Mouse (Mus musculus) liver, adult 2 months (tissue): ENCODE results near the gene Cdk8. TPM values are rescaled to one million over a fixed set of nuclear protein-coding genes. Genes with fewer than 3 reads are reported as not detected.

Experiments used
- DNase-seq: peaks from one replicate; pipeline ENCODE4 v3.0.0-alpha.2; 2011; ENCODE audit warnings: low read depth, low spot score; ENCODE audit errors: extremely low read depth
- H3K27ac ChIP-seq: fragments of 200-500 bp; replicated peaks from 2 replicates; pipeline ENCODE4 v1.5.1; 2012; ENCODE audit warnings: low read depth, mild to moderate bottlenecking, control low read depth, inconsistent platforms, low read length; ENCODE audit not compliant: insufficient read depth
- H3K27me3 ChIP-seq: fragments of 200-500 bp; 2 replicates; pipeline ENCODE4 v1.6.1; 2012; ENCODE audit warnings: mild to moderate bottlenecking, moderate library complexity, low read length, inconsistent platforms; ENCODE audit not compliant: control insufficient read depth, insufficient read depth
- H3K36me3 ChIP-seq: fragments of 200-500 bp; 2 replicates; pipeline ENCODE4 v1.6.1; 2012; ENCODE audit warnings: low read length, inconsistent platforms; ENCODE audit not compliant: control insufficient read depth, insufficient read depth
- H3K4me1 ChIP-seq: fragments of 200-500 bp; 2 replicates; pipeline ENCODE4 v1.6.1; 2011; ENCODE audit warnings: low read length; ENCODE audit not compliant: control insufficient read depth, insufficient read depth
- H3K4me3 ChIP-seq: fragments of 200-500 bp; 2 replicates; pipeline ENCODE4 v1.5.1; 2011; ENCODE audit warnings: low read depth, mild to moderate bottlenecking, control low read depth, low read length, moderate library complexity; ENCODE audit not compliant: insufficient read depth
- H3K79me2 ChIP-seq: fragments of 200-500 bp; 2 replicates; pipeline ENCODE4 v1.6.1; 2012; ENCODE audit warnings: inconsistent platforms, mild to moderate bottlenecking, low read length, moderate library complexity; ENCODE audit not compliant: control insufficient read depth, insufficient read depth
- H3K9ac ChIP-seq: fragments of 200-500 bp; 2 replicates; pipeline ENCODE4 v1.6.1; 2012; ENCODE audit warnings: low read depth, mild to moderate bottlenecking, control low read depth, inconsistent platforms, low read length
- CTCF ChIP-seq: fragments of 200-500 bp; IDR thresholded peaks from 2 replicates; pipeline ENCODE4 v1.5.1; 2011; ENCODE audit warnings: low read depth, low read length, control low read depth
- POLR2A ChIP-seq: fragments of 200-500 bp; IDR thresholded peaks from 2 replicates; pipeline ENCODE4 v1.6.1; 2011; ENCODE audit warnings: low read length, control low read depth; ENCODE audit not compliant: insufficient read depth; ENCODE audit errors: extremely low read depth
- WGBS: fragments of 180-500 bp; shearing (Covaris S2); methylation state at CpG from one replicate; pipeline ENCODE4 v1.1.7; 2018; 5-methylcytosine and 5-hydroxymethylcytosine counted together
- polyA plus RNA-seq: library from polyadenylated mRNA; depleted of rRNA; stranded (reverse); fragments of >200 nt; gene quantifications from 2 replicates; pipeline ENCODE4 v1.2.3, GENCODE M21; 2012
- total RNA-seq: library from RNA; depleted of rRNA; stranded (reverse); fragments of >200 nt; gene quantifications from 2 replicates; pipeline ENCODE4 v1.2.3, GENCODE M21; 2014

The Cdk8 gene
- total and polyA plus RNA-seq, 2 experiments = 25.2 to 27.8 TPM

GRCm38 (mm10) chr5:146190501-146191269, 40.3 kb upstream of the Cdk8 start:
- Histone ChIP-seq H3K4me1 (peaks cover 5% of the 10 kb centered on the region; the same call in 1 of the 2 replicates), H3K79me2 (no peaks in the 10 kb centered on the region), H3K27me3 (no peaks in the 10 kb centered on the region), H3K27ac (no peak overlapping the region), H3K9ac (no peak overlapping the region), H3K36me3 (no peaks in the 10 kb centered on the region), H3K4me3 (no peak overlapping the region)
- peak; percentile 36 for DNase-seq
- TF ChIP-seq CTCF (no peak), POLR2A (no peak)
- WGBS = 67% methylated on average over 3 of the region's 3 CpGs

GRCm38 (mm10) chr5:146193360-146193759, 37.7 kb upstream of the Cdk8 start:
- Histone ChIP-seq H3K36me3 (no peaks in the 10 kb centered on the region), H3K9ac (no peak overlapping the region), H3K4me3 (no peak overlapping the region), H3K4me1 (peaks cover 5% of the 10 kb centered on the region; the same call in 1 of the 2 replicates), H3K27me3 (no peaks in the 10 kb centered on the region), H3K27ac (no peak overlapping the region), H3K79me2 (no peaks in the 10 kb centered on the region)
- DNase-seq = no peak
- WGBS = 85% methylated on average over 8 of the region's 8 CpGs
- TF ChIP-seq CTCF = no peak
- no peak for TF ChIP-seq POLR2A

- H3K27me3 ChIP-seq = no peaks in the 10 kb centered on the region
- H3K36me3 ChIP-seq = peaks cover 3% of the 10 kb centered on the region; the same call in 1 of the 2 replicates
- TF ChIP-seq POLR2A = no peak
- TF ChIP-seq CTCF = no peak
- peak; percentile 51 for DNase-seq
- no peaks in the 10 kb centered on the region for H3K4me1 ChIP-seq
- H3K4me3 ChIP-seq = no peak overlapping the region
- H3K27ac ChIP-seq = no peak overlapping the region
- no peak overlapping the region for H3K9ac ChIP-seq
- H3K79me2 ChIP-seq = no peaks in the 10 kb centered on the region
These were observed 32.0 kb upstream of the Cdk8 start for GRCm38 (mm10) chr5:146199073-146199472.

DNA sequence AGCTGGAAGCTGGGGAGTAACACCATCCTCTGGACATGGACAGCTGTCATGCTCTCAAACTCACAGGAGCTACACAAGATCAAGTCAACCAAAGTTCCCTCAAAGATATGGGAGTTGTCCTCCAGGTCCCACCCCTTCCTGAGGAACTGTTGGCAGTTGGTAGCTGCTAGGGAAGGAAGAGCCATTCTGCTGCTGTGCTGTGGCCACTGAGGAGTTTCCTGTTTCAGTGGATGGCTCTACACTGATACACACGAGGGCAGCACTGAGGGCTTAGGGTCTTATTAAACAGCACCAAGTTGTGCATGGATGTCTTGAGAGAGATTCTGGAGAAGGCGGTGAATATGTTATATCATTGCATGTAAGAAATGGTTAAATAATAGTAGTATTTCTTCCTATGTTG, 31.5 kb upstream of the Cdk8 start:
- TF ChIP-seq CTCF (no peak), POLR2A (no peak)
- Histone ChIP-seq H3K9ac (no peak overlapping the region), H3K79me2 (no peaks in the 10 kb centered on the region), H3K4me1 (no peaks in the 10 kb centered on the region), H3K27me3 (no peaks in the 10 kb centered on the region), H3K36me3 (peaks cover 6% of the 10 kb centered on the region; the same call in 1 of the 2 replicates), H3K27ac (no peak overlapping the region), H3K4me3 (no peak overlapping the region)
- DNase-seq = no peak
- WGBS = 82% methylated on average over 2 of the region's 2 CpGs

DNA sequence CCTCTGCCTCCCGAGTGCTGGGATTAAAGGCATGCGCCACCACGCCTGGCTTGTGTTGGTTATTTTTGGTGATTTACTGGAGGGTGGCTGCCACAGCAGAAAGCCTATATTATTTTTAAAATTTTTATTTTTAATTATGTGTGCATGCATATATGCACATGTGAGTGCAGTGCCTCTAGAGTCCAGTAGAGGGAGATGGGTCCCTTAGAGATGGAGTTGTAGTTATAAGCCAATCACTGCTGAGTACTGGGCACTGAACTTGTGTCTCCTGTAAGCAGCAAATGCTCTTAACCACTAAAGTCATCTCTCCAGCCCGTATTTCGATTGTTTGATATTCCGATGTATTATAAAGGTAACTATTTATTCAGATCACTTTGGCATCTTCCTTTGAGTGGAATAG, 30.4 kb upstream of the Cdk8 start:
- no peaks in the 10 kb centered on the region for H3K27me3 ChIP-seq
- WGBS = 97% methylated on average over 6 of the region's 6 CpGs
- no peak overlapping the region for H3K4me3 ChIP-seq
- no peak for TF ChIP-seq CTCF
- no peak for TF ChIP-seq POLR2A
- no peak overlapping the region for H3K9ac ChIP-seq
- peaks cover 12% of the 10 kb centered on the region; the same call in 1 of the 2 replicates for H3K36me3 ChIP-seq
- H3K79me2 ChIP-seq = no peaks in the 10 kb centered on the region
- DNase-seq = no peak
- H3K27ac ChIP-seq = no peak overlapping the region
- H3K4me1 ChIP-seq = no peaks in the 10 kb centered on the region

DNA sequence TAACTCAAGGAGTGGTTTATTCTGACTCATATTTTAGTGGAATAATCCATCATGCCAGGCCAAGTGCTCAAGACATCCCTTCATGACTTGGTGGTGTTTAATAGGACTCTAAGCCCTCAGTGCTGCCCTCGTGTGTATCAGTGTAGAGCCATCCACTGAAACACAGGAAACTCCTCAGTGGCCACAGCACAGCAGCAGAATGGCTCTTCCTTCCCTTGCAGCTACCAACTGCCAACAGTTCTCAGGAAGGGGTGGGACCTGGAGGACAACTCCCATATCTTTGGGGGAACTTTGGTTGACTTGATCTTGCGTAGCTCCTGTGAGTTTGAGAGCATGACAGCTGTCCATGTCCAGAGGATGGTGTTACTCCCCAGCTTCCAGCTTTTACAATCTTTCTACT, 27.1 kb upstream of the Cdk8 start:
- H3K9ac ChIP-seq = no peak overlapping the region
- no peaks in the 10 kb centered on the region for H3K79me2 ChIP-seq
- H3K36me3 ChIP-seq = peaks cover 32% of the 10 kb centered on the region
- no peaks in the 10 kb centered on the region for H3K27me3 ChIP-seq
- TF ChIP-seq CTCF = no peak
- no peak for TF ChIP-seq POLR2A
- no peak overlapping the region for H3K27ac ChIP-seq
- H3K4me3 ChIP-seq = no peak overlapping the region
- no peaks in the 10 kb centered on the region for H3K4me1 ChIP-seq
- WGBS = 72% methylated on average over 2 of the region's 2 CpGs
- DNase-seq = no peak
